Mouse (Mus musculus): ENCODE data around the gene Akna.

GRCm38 (mm10) chr4:63404205-63404604 lies 1.1 kb upstream of the Akna start:
- TF ChIP-seq CTCF (IDR thresholded peaks at IDR 0.05; ENCODE audit: borderline replicate concordance, control insufficient read depth, extremely low read depth, insufficient read depth, low read length, poor library complexity) (no peak), POLR2A (IDR thresholded peaks at IDR 0.05; ENCODE audit: control insufficient read depth, extremely low read depth, insufficient read depth, low read length, poor library complexity) (peak; percentile 42)

Measured in thymus, adult 2 months (tissue).